Mouse (Mus musculus) E14TG2a.4 (cell line): ENCODE measurements around the gene Tenm4.

ENCODE experiments used
- CTCF ChIP-seq: conservative IDR thresholded peaks from 2 replicates; pipeline ENCODE4 v1.5.1; 2014; ENCODE audit warnings: low read length
- POU5F1 ChIP-seq: IDR thresholded peaks from 2 replicates; pipeline ENCODE4 v1.6.1; 2014; ENCODE audit warnings: low read length, borderline replicate concordance

- TF ChIP-seq CTCF = no peak
- no peak for TF ChIP-seq POU5F1
These were observed 12.1 kb downstream of the Tenm4 start for GRCm38 (mm10) chr7:96183195-96183594.
